Mouse (Mus musculus) heart, embryonic 12.5 days (tissue): ENCODE data around the gene Kcnk6. TPM values are rescaled to one million over a fixed set of nuclear protein-coding genes. Genes with fewer than 3 reads are reported as not detected.
A peak's percentile ranks its signal among the peaks of the same experiment; 100 is the strongest.
"Not testable (repeated sequence)": the region's sequence is repeated elsewhere in the genome, so short reads cannot be mapped to it uniquely, and the experiment has no call there.

ENCODE experiments used
- ATAC-seq: fragments of 200-750 bp; cut with Nextera tagmentation; 2 replicates; pipeline ENCODE4 v1.8.0; 2017; ENCODE audit warnings: moderate TSS enrichment, moderate library complexity; ENCODE audit not compliant: insufficient number of reproducible peaks, low FRiP score
- H3K27ac ChIP-seq: fragments of 300-500 bp; sonication (generic); 2 replicates; pipeline ENCODE4 v1.5.1; 2016; ENCODE audit warnings: mild to moderate bottlenecking, moderate library complexity; ENCODE audit not compliant: poor library complexity, severe bottlenecking
- H3K27me3 ChIP-seq: fragments of 300-500 bp; sonication (generic); replicated peaks from 2 replicates; pipeline ENCODE4 v1.6.1; 2016; ENCODE audit warnings: mild to moderate bottlenecking, moderate library complexity
- H3K36me3 ChIP-seq: fragments of 300-500 bp; sonication (generic); 2 replicates; pipeline ENCODE4 v1.6.1; 2016; ENCODE audit warnings: mild to moderate bottlenecking, moderate library complexity
- H3K4me1 ChIP-seq: fragments of 300-500 bp; sonication (generic); replicated peaks from 2 replicates; pipeline ENCODE4 v1.6.1; 2016; ENCODE audit warnings: mild to moderate bottlenecking
- H3K4me2 ChIP-seq: fragments of 300-500 bp; sonication (generic); 2 replicates; pipeline ENCODE4 v1.6.1; 2016; ENCODE audit warnings: mild to moderate bottlenecking, moderate library complexity
- H3K4me3 ChIP-seq: fragments of 300-500 bp; sonication (generic); 2 replicates; pipeline ENCODE4 v1.5.1; 2016; ENCODE audit warnings: mild to moderate bottlenecking
- H3K9ac ChIP-seq: fragments of 300-500 bp; sonication (generic); 2 replicates; pipeline ENCODE4 v1.6.1; 2016; ENCODE audit warnings: mild to moderate bottlenecking, moderate library complexity
- H3K9me3 ChIP-seq: fragments of 300-500 bp; sonication (generic); replicated peaks from 2 replicates; pipeline ENCODE4 v1.6.1; 2016; ENCODE audit warnings: mild to moderate bottlenecking, moderate library complexity
- WGBS: fragments of 180-500 bp; shearing (Covaris S2); methylation state at CpG from one replicate; pipeline ENCODE4 v1.1.7; 2016; 5-methylcytosine and 5-hydroxymethylcytosine counted together
- polyA plus RNA-seq: library from polyadenylated mRNA; unstranded; fragments of >200 nt; fragmentation: Nextera tagmentation; extraction: Ambion mirVana; gene quantifications from 2 replicates; pipeline ENCODE4 v1.2.1, GENCODE M21; 2016

Kcnk6 gene
- polyA plus RNA-seq, 1 experiment from 2014 or later, result 3.4 TPM

- no peaks in the 10 kb centered on the region; the same call in 1 of the 2 replicates for H3K27me3 ChIP-seq
- H3K4me2 ChIP-seq, result peak overlapping the region; percentile 91; the same call in 1 of the 2 replicates
- H3K9me3 ChIP-seq, result no peaks in the 10 kb centered on the region
- no peak for ATAC-seq
- H3K36me3 ChIP-seq, result peaks cover 30% of the 10 kb centered on the region
- H3K4me3 ChIP-seq, result no peak overlapping the region
- WGBS, result 80% methylated on average over 21 of the region's 21 CpGs
- 0 out of 2 replicates have a peak overlapping the region, but pooled peaks have one; percentile 70 for H3K9ac ChIP-seq
- peaks cover 22% of the 10 kb centered on the region for H3K4me1 ChIP-seq
- no peak overlapping the region for H3K27ac ChIP-seq
Observed at GRCm38 (mm10) chr7:29246619-29247313, 14.5 kb upstream of the Kcnk6 start.

DNA sequence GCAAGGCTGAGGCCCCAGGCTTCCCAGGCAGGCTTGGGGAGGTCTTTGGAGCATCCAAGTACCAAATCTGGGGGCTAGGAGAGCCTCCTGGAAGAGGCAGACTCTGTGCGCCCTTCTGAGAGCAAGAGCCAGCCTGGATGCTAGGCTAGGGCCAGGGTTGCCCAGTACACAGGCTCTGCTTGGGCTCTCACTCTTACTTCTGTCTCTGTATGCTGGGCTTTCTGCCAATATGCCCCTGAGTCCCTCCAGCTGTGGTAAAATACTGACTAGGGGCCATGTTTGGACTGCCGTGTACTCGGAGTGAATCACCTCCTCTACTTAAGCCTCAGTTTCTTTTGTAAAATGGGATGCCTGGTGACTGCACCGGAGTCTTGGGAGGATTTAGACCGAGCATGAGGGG, 13.7 kb upstream of the Kcnk6 start:
- peaks cover 22% of the 10 kb centered on the region for H3K4me1 ChIP-seq
- peaks cover 33% of the 10 kb centered on the region for H3K36me3 ChIP-seq
- H3K9ac ChIP-seq, result no peak overlapping the region
- H3K4me3 ChIP-seq, result no peak overlapping the region
- 84% methylated on average over 5 of the region's 5 CpGs for WGBS
- H3K9me3 ChIP-seq, result no peaks in the 10 kb centered on the region
- no peak overlapping the region for H3K4me2 ChIP-seq
- H3K27me3 ChIP-seq, result no peaks in the 10 kb centered on the region; the same call in 1 of the 2 replicates
- no peak for ATAC-seq
- H3K27ac ChIP-seq, result no peak overlapping the region

DNA sequence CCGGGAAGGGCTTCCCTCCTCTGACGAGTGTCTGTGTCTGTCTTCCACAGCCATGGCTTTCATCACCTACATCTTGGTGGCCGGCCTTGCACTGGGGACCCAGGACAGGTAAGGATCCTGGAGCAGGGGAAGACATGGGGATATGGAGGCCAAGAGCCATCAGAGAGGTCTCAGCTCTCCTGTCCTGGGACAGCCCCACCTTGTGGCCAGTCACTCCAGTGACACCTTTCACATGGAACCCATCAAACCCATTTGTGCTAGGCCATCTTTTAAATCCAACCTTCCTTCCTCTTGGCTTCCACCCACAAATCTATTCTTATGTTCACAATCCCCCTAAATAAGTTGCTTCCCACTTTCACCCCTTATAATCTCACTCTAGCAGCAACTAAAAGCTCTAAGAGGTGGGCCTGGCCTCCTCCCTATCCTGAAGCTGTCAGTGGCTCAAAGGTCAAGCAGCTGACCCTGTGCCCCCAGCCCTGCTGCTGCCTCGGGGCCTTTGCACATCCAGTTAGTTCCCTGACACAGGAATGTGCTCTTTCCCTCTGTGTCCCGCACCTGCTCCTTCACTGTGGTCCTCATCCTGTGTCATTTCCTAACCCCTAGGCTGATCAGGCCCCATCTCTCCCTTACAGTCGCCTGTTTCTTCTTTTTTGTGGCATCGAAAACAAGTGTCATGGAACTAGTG, 12.6 kb upstream of the Kcnk6 start:
- H3K9ac ChIP-seq, result no peak overlapping the region
- H3K4me3 ChIP-seq, result no peak overlapping the region
- H3K36me3 ChIP-seq, result peaks cover 33% of the 10 kb centered on the region
- H3K9me3 ChIP-seq, result no peaks in the 10 kb centered on the region
- H3K27ac ChIP-seq, result no peak overlapping the region
- no peak for ATAC-seq
- WGBS, result 82% methylated on average over 7 of the region's 7 CpGs
- H3K27me3 ChIP-seq, result no peaks in the 10 kb centered on the region; the same call in 1 of the 2 replicates
- peaks cover 22% of the 10 kb centered on the region for H3K4me1 ChIP-seq
- H3K4me2 ChIP-seq, result no peak overlapping the region

GRCm38 (mm10) chr7:29238019-29238967, 6.0 kb upstream of the Kcnk6 start, which contains the start of gene Yif1b:
Gene Yif1b (plus strand): TSS chr7:29238329.
- peak; percentile 97 for ATAC-seq
- Histone ChIP-seq H3K27ac (peak within 1 kb of the TSS; percentile 88), H3K4me1 (peaks cover 20% of the 10 kb centered on the region), H3K4me2 (peak within 1 kb of the TSS; percentile 82), H3K9me3 (no peaks in the 10 kb centered on the region), H3K27me3 (no peaks in the 10 kb centered on the region; the same call in 1 of the 2 replicates), H3K4me3 (peak within 1 kb of the TSS; percentile 67), H3K36me3 (0 out of 2 replicates have a peak, but pooled peaks cover 3% of the 10 kb centered on the region), H3K9ac (peak within 1 kb of the TSS; percentile 72)
- WGBS, result under 1% methylated on average over 60 of the region's 60 CpGs

DNA sequence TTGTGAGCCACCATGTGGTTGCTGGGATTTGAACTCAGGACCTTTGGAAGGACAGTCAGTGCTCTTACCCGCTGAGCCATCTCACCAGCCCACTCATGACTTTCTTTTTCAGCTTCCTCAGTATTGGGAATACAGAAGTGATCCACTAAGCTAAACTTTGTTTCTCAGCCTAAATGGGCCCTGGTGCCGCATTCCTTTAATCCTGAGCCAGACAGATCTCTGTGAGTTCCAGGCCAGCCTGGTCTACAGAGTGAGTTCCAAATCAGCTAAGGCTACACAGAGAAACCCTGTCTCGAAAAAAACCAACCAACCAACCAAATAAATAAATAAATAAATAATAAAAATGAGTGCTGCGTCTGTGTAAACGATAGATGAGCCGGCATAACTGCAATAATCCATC, 5.3 kb upstream of the Kcnk6 start:
- H3K4me3 ChIP-seq, result peak overlapping the region; percentile 67
- 27% methylated on average over 6 of the region's 6 CpGs for WGBS
- peak overlapping the region; percentile 88 for H3K27ac ChIP-seq
- ATAC-seq, H3K9me3 ChIP-seq, H3K27me3 ChIP-seq, H3K36me3 ChIP-seq: not testable (repeated sequence)
- 0 out of 2 replicates have a peak overlapping the region, but pooled peaks have one; percentile 52 for H3K9ac ChIP-seq
- H3K4me1 ChIP-seq, result peaks cover 20% of the 10 kb centered on the region
- peak overlapping the region; percentile 65 for H3K4me2 ChIP-seq

DNA sequence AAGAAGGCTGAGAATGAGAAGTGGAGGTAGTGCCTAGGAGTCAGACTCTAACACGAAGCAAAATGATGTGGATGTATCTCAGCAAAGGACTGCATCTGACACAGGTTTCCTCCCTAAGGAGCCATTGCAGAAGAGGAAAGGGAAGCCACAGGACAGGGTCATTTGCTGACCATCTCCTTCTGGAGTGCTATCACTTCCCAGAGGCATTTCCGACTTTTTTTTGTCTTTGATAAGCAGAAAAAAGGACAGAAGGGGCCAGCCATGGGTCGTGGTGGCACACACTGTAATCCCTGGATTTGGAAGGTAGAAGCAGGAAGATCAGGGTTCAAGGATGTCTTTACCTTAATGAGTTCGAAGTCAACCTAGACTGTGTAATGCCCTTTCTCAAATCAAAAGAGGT, 4.3 kb upstream of the Kcnk6 start:
- WGBS, result 67% methylated on average over 4 of the region's 4 CpGs
- H3K9ac ChIP-seq, result no peak overlapping the region
- H3K4me2 ChIP-seq, result no peak overlapping the region
- peaks cover 20% of the 10 kb centered on the region for H3K4me1 ChIP-seq
- ATAC-seq, result no peak
- H3K27ac ChIP-seq, result no peak overlapping the region
- H3K9me3 ChIP-seq, result no peaks in the 10 kb centered on the region
- H3K4me3 ChIP-seq, result no peak overlapping the region
- H3K27me3 ChIP-seq, result peaks cover 10% of the 10 kb centered on the region
- H3K36me3 ChIP-seq, result 0 out of 2 replicates have a peak, but pooled peaks cover 3% of the 10 kb centered on the region

GRCm38 (mm10) chr7:29234661-29235060, 2.3 kb upstream of the Kcnk6 start:
- Histone ChIP-seq H3K9ac (no peak overlapping the region), H3K4me1 (peaks cover 22% of the 10 kb centered on the region), H3K27ac (peak overlapping the region; percentile 78), H3K4me2 (no peak overlapping the region), H3K9me3 (no peaks in the 10 kb centered on the region), H3K27me3 (peaks cover 16% of the 10 kb centered on the region), H3K36me3 (no peaks in the 10 kb centered on the region), H3K4me3 (no peak overlapping the region)
- ATAC-seq, result no peak
- 76% methylated on average over 5 of the region's 5 CpGs for WGBS

- Histone ChIP-seq H3K9ac (no peak overlapping the region), H3K36me3 (no peaks in the 10 kb centered on the region), H3K27me3 (peaks cover 19% of the 10 kb centered on the region), H3K4me3 (no peak overlapping the region), H3K4me1 (peaks cover 21% of the 10 kb centered on the region), H3K4me2 (peak overlapping the region; percentile 6; the same call in 1 of the 2 replicates), H3K9me3 (no peaks in the 10 kb centered on the region), H3K27ac (peak overlapping the region; percentile 78)
- ATAC-seq, result no peak
- WGBS, result 29% methylated on average over 6 of the region's 6 CpGs
Observed at GRCm38 (mm10) chr7:29233745-29234144, 1.4 kb upstream of the Kcnk6 start.

GRCm38 (mm10) chr7:29231517-29231916, 798 bp downstream of the Kcnk6 start:
- no peaks in the 10 kb centered on the region for H3K9me3 ChIP-seq
- H3K27me3 ChIP-seq, result peaks cover 23% of the 10 kb centered on the region
- H3K4me3 ChIP-seq, result peak overlapping the region; percentile 64
- no peaks in the 10 kb centered on the region for H3K36me3 ChIP-seq
- H3K9ac ChIP-seq, result peak overlapping the region; percentile 81
- 42% methylated on average over 3 of the region's 3 CpGs for WGBS
- H3K27ac ChIP-seq, result peak overlapping the region; percentile 60
- ATAC-seq, result no peak
- H3K4me1 ChIP-seq, result peaks cover 22% of the 10 kb centered on the region
- H3K4me2 ChIP-seq, result peak overlapping the region; percentile 86

DNA sequence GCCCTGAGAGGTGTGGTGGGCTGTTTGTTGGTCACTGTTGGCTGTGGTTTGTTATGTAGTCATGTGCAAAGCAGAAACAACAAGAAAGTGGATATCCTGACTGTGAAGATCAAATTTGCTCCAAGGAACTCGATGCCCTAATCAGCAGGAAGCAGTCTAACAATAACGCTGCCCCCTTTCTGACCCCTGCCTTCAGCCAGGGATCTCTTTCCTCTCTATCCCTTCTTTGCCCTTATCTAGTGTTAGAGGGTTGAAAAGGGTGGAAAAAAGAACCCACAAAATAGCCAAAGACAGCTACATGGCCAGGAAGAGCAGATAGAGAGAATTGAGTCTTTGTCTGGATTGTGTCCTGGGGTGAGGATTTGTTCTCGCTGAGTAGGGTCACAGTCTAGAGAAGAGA, 1.8 kb downstream of the Kcnk6 start:
- H3K27me3 ChIP-seq, result peaks cover 25% of the 10 kb centered on the region
- 23% methylated on average over 3 of the region's 3 CpGs for WGBS
- peaks cover 2% of the 10 kb centered on the region; the same call in 1 of the 2 replicates for H3K36me3 ChIP-seq

More for the DNA sequence above, 1.8 kb downstream of the Kcnk6 start:
- peak overlapping the region; percentile 86; the same call in 1 of the 2 replicates for H3K4me2 ChIP-seq
- H3K9me3 ChIP-seq, result no peaks in the 10 kb centered on the region
- no peak for ATAC-seq
- peaks cover 22% of the 10 kb centered on the region for H3K4me1 ChIP-seq
- H3K9ac ChIP-seq, result no peak overlapping the region
- no peak overlapping the region for H3K4me3 ChIP-seq
- H3K27ac ChIP-seq, result peak overlapping the region; percentile 60; the same call in 1 of the 2 replicates
